ENCODE assay signal across 21 mouse cellular contexts in genomic region chr5:16357709-16358108, GRCm38 (mm10).
DNase-seq lines count a peak whose midpoint lies in the region; ATAC-seq and TF ChIP-seq lines count a peak whose summit lies in the region.
"Had no signal": no experiment of that assay in that cellular context is flagged by ENCODE, and none has a peak within 500 bp of the region (broad histone marks: within the 10 kb centered on the region; RNA-seq: fewer than 3 reads in every experiment).

No protein-coding gene starts in this region.

- no peaks in the 10 kb centered on the region for H3K36me3 ChIP-seq in CH12.LX (replicated peaks in 1 of 2; ENCODE audit: control insufficient read depth in 1 of 2, insufficient read depth in 1 of 2, low read length in 1 of 2)
- H3K36me3 ChIP-seq: G1E had no signal

- dilution Hi-C loops in CH12.LX (cut with MboI; ENCODE audit: extremely low pct_ligation_motif_present, extremely low pct_unique_long_range_greater_than_20kb, low sequenced_read_pairs), result no loop called here

- no peaks in the 10 kb centered on the region for H3K27me3 ChIP-seq in CH12.LX (replicated peaks)
- H3K27me3 ChIP-seq: Patski had no signal

- peaks cover 0 to 5% of the 10 kb centered on the region in 2 experiments; a peak in 1 of 4 replicates for H3K4me1 ChIP-seq in CH12.LX (ENCODE audit: control insufficient read depth in 1 of 2, insufficient read depth in 2 of 2)

- H3K9ac ChIP-seq in CH12.LX (ENCODE audit: insufficient read depth, low read depth), result no peak overlapping the region

- no peak overlapping the region for H3K4me2 ChIP-seq in CH12.LX (ENCODE audit: insufficient read depth, low read depth, poor library complexity, severe bottlenecking)

- peak; percentile 61; the same call in 1 of the 2 replicates for TF ChIP-seq EP300 in CH12.LX (IDR thresholded peaks at IDR 0.05; ENCODE audit: low read length)

- peaks cover 8% of the 10 kb centered on the region for H3K9me3 ChIP-seq in CH12.LX (replicated peaks; ENCODE audit: low read length)
- H3K9me3 ChIP-seq: G1E had no signal

- no peak overlapping the region for H3K27ac ChIP-seq in CH12.LX (ENCODE audit: insufficient read depth, low read depth)

- no peak overlapping the region for H3K4me3 ChIP-seq in CH12.LX (replicated peaks in 1 of 3; ENCODE audit: low read depth in 2 of 3, low read length in 2 of 3, poor library complexity in 1 of 3)

- no peak for TF ChIP-seq CTCF in CH12.LX (conservative IDR thresholded peaks at IDR 0.05 in 1 of 2, IDR thresholded peaks at IDR 0.05 in 1 of 2; ENCODE audit: low read depth in 2 of 2, low read length in 2 of 2)

- no peak for TF ChIP-seq RAD21 in CH12.LX (IDR thresholded peaks at IDR 0.05; ENCODE audit: low read depth, low read length)

- 0 out of 2 replicates have a peak, but pooled peaks cover 1% of the 10 kb centered on the region for H3K79me2 ChIP-seq in CH12.LX (replicated peaks; ENCODE audit: control insufficient read depth, extremely low read depth, insufficient read depth, poor library complexity, severe bottlenecking)

- peak; percentile 27 for ATAC-seq in activated CD4-positive, CD25-positive, alpha-beta regulatory T cell, adult 4 months
- peak; percentile 45 for ATAC-seq in inflammation-experienced regulatory T-cells, adult 6 months
- ATAC-seq: CD4-positive, CD25-positive, alpha-beta regulatory T cell, adult 4 months; Patski had no signal

- TF ChIP-seq POLR2A in CH12.LX (IDR thresholded peaks at IDR 0.05; ENCODE audit: low read depth, low read length), result no peak

- peak; percentile 45 for DNase-seq in CH12.LX (ENCODE audit: extremely low read depth)
- DNase-seq in kidney, postnatal 14 days, result no peak
- no peak for DNase-seq in left cerebral cortex, adult 8-10 months (ENCODE audit: low spot score in 2 of 2)
- DNase-seq in thymus, postnatal 0 days (ENCODE audit: low spot score), result no peak
- DNase-seq: adrenal gland, adult 2 months; adrenal gland, adult 8-10 months; adrenal gland, postnatal 10 days; adrenal gland, postnatal 14 days; adrenal gland, postnatal 25 days; adrenal gland, postnatal 36 days; B cell, adult 2 months; cerebellum, adult 11 months; cerebellum, adult 11-12 months; cerebellum, adult 18-20 months; cerebellum, adult 2 months; cerebellum, adult 8-10 months had no signal

- in situ Hi-C loops in CH12.LX (cut with MboI; ENCODE audit: low pct_ligation_motif_present, low pct_unique_long_range_greater_than_20kb, low sequenced_read_pairs), result no loop called here

TF ChIP-seq in CH12.LX, 34 proteins besides CTCF, POLR2A, EP300 and RAD21:
- TF ChIP-seq MXI1 (IDR thresholded peaks at IDR 0.05; ENCODE audit: low read depth, low read length) (no peak), MEF2A (IDR thresholded peaks at IDR 0.05; ENCODE audit: borderline replicate concordance, low read depth, low read length) (peak; percentile 91), JUND (conservative IDR thresholded peaks at IDR 0.05; ENCODE audit: low read depth, low read length) (0 out of 2 replicates have a peak, but pooled peaks have one; percentile 6), MYC (IDR thresholded peaks at IDR 0.05; ENCODE audit: low read depth, low read length) (no peak), GABPA (IDR thresholded peaks at IDR 0.05; ENCODE audit: insufficient replicate concordance, low read depth, low read length) (no peak), MAZ (IDR thresholded peaks at IDR 0.05; ENCODE audit: low read depth, low read length) (no peak), JUN (IDR thresholded peaks at IDR 0.05; ENCODE audit: insufficient read depth, low read depth, low read length) (peak; percentile 30; the same call in 1 of the 2 replicates), HCFC1 (IDR thresholded peaks at IDR 0.05; ENCODE audit: low read depth, low read length) (no peak), MAFK (IDR thresholded peaks at IDR 0.05; ENCODE audit: insufficient replicate concordance, low read length) (no peak), ZMIZ1 (IDR thresholded peaks at IDR 0.05; ENCODE audit: low read depth, low read length) (no peak), MAX (IDR thresholded peaks at IDR 0.05; ENCODE audit: low read length) (no peak), E2F4 (IDR thresholded peaks at IDR 0.05; ENCODE audit: insufficient replicate concordance, low read depth, low read length) (no peak), CHD1 (IDR thresholded peaks at IDR 0.05; ENCODE audit: low read depth, low read length) (no peak), SIN3A (IDR thresholded peaks at IDR 0.05; ENCODE audit: low read length) (no peak), TBP (conservative IDR thresholded peaks at IDR 0.05; ENCODE audit: low read depth, low read length) (0 out of 2 replicates have a peak, but pooled peaks have one; percentile 8), CHD2 (IDR thresholded peaks at IDR 0.05; ENCODE audit: low read length) (no peak), SMC3 (IDR thresholded peaks at IDR 0.05; ENCODE audit: low read depth, low read length) (no peak), UBTF (IDR thresholded peaks at IDR 0.05; ENCODE audit: low read depth, low read length) (no peak), ZC3H11A (IDR thresholded peaks at IDR 0.05; ENCODE audit: low read depth, low read length) (no peak), ETS1 (conservative IDR thresholded peaks at IDR 0.05; ENCODE audit: low read depth, low read length) (peak; percentile 31; the same call in 1 of the 2 replicates), TCF12 (IDR thresholded peaks at IDR 0.05; ENCODE audit: low read depth, low read length) (no peak), NRF1 (IDR thresholded peaks at IDR 0.05; ENCODE audit: low read depth, low read length) (no peak), ZKSCAN1 (IDR thresholded peaks at IDR 0.05; ENCODE audit: borderline replicate concordance, low read depth, low read length) (no peak), KAT2A (IDR thresholded peaks at IDR 0.05; ENCODE audit: insufficient replicate concordance, low read length) (no peak), IRF4 (IDR thresholded peaks at IDR 0.05; ENCODE audit: low read depth, low read length) (0 out of 2 replicates have a peak, but pooled peaks have one; percentile 33), RCOR1 (conservative IDR thresholded peaks at IDR 0.05; ENCODE audit: low read depth, low read length) (no peak), NELFE (IDR thresholded peaks at IDR 0.05; ENCODE audit: low read depth, low read length) (no peak), BHLHE40 (IDR thresholded peaks at IDR 0.05; ENCODE audit: low read depth, low read length) (no peak), ZNF384 (IDR thresholded peaks at IDR 0.05; ENCODE audit: low read depth, low read length) (no peak)
